Mouse (Mus musculus) stomach, postnatal 0 days (tissue): ENCODE measurements around the gene Hexim2. TPM values are rescaled to one million over a fixed set of nuclear protein-coding genes. Genes with fewer than 3 reads are reported as not detected.

Source experiments
- ATAC-seq: fragments of 200-750 bp; cut with Nextera tagmentation; 2 replicates; pipeline ENCODE4 v1.8.0; 2017; ENCODE audit not compliant: low FRiP score, low TSS enrichment
- DNase-seq: peaks from one replicate; pipeline ENCODE4 v3.0.0-alpha.2; 2016; ENCODE audit warnings: low spot score
- H3K27ac ChIP-seq: fragments of 300-500 bp; sonication (generic); replicated peaks from 2 replicates; pipeline ENCODE4 v1.5.1; 2014; ENCODE audit warnings: mild to moderate bottlenecking, control low read depth
- H3K27me3 ChIP-seq: fragments of 300-500 bp; sonication (generic); 2 replicates; pipeline ENCODE4 v1.6.1; 2014; ENCODE audit warnings: low read length; ENCODE audit not compliant: control insufficient read depth, insufficient read depth
- H3K36me3 ChIP-seq: fragments of 300-500 bp; sonication (generic); 2 replicates; pipeline ENCODE4 v1.6.1; 2014; ENCODE audit warnings: low read length, mixed read lengths; ENCODE audit not compliant: control insufficient read depth, insufficient read depth
- H3K4me1 ChIP-seq: fragments of 300-500 bp; sonication (generic); replicated peaks from 2 replicates; pipeline ENCODE4 v1.6.1; 2014; ENCODE audit warnings: antibody characterized with exemption; ENCODE audit not compliant: control insufficient read depth, insufficient read depth
- H3K4me2 ChIP-seq: fragments of 300-500 bp; sonication (generic); replicated peaks from 2 replicates; pipeline ENCODE4 v1.6.1; 2014; ENCODE audit warnings: low read depth, mild to moderate bottlenecking, control low read depth, moderate library complexity
- H3K4me3 ChIP-seq: fragments of 300-500 bp; sonication (generic); 2 replicates; pipeline ENCODE4 v1.5.1; 2014; ENCODE audit warnings: low read depth, low read length, control low read depth
- H3K9ac ChIP-seq: fragments of 300-500 bp; sonication (generic); 2 replicates; pipeline ENCODE4 v1.6.1; 2014; ENCODE audit warnings: mild to moderate bottlenecking, low read length, control low read depth, mixed read lengths
- H3K9me3 ChIP-seq: fragments of 300-500 bp; sonication (generic); 2 replicates; pipeline ENCODE4 v1.6.1; 2016; ENCODE audit warnings: low read length; ENCODE audit not compliant: control insufficient read depth
- CTCF ChIP-seq: IDR thresholded peaks from 2 replicates; pipeline ENCODE4 v1.5.1; 2016; ENCODE audit warnings: antibody characterized with exemption, low read depth, mild to moderate bottlenecking, moderate library complexity
- EP300 ChIP-seq: optimal IDR thresholded peaks from 2 replicates; pipeline ENCODE3; 2016; ENCODE audit warnings: antibody characterized with exemption
- WGBS: fragments of 180-500 bp; shearing (Covaris S2); extraction: QIAGEN DNeasy Blood & Tissue Kit; methylation state at CpG from one replicate; pipeline ENCODE4 v1.1.7; 2014; 5-methylcytosine and 5-hydroxymethylcytosine counted together
- polyA plus RNA-seq: library from polyadenylated mRNA; unstranded; fragments of >200 nt; fragmentation: Nextera tagmentation; extraction: Ambion mirVana; gene quantifications from 2 replicates; pipeline ENCODE4 v1.2.1, GENCODE M21; 2015

The Hexim2 gene
- polyA plus RNA-seq, 1 experiment from 2014 or later, result 3.7 TPM

- H3K9ac ChIP-seq, result peak overlapping the region; percentile 80
- H3K4me1 ChIP-seq, result peaks cover 21% of the 10 kb centered on the region
- TF ChIP-seq CTCF, result no peak
- TF ChIP-seq EP300, result no peak
- H3K27ac ChIP-seq, result peak overlapping the region; percentile 94
- no peaks in the 10 kb centered on the region for H3K27me3 ChIP-seq
- peak overlapping the region; percentile 66 for H3K4me2 ChIP-seq
- peak overlapping the region; percentile 53 for H3K4me3 ChIP-seq
- DNase-seq, result no peak
- 86% methylated on average over 11 of the region's 11 CpGs for WGBS
- no peaks in the 10 kb centered on the region for H3K36me3 ChIP-seq
- no peaks in the 10 kb centered on the region for H3K9me3 ChIP-seq
- ATAC-seq, result no peak
Observed at GRCm38 (mm10) chr11:103114270-103114943, 17.8 kb upstream of the Hexim2 start.

GRCm38 (mm10) chr11:103115163-103116007 lies 16.8 kb upstream of the Hexim2 start:
- no peak for TF ChIP-seq CTCF
- TF ChIP-seq EP300, result peak; percentile 95
- H3K27me3 ChIP-seq, result no peaks in the 10 kb centered on the region
- peak; percentile 69 for ATAC-seq
- peak overlapping the region; percentile 94 for H3K27ac ChIP-seq
- peak overlapping the region; percentile 53 for H3K4me3 ChIP-seq
- DNase-seq, result peak; percentile 82
- peak overlapping the region; percentile 66 for H3K4me2 ChIP-seq
- peaks cover 21% of the 10 kb centered on the region for H3K4me1 ChIP-seq
- under 1% methylated on average over 34 of the region's 34 CpGs for WGBS
- H3K36me3 ChIP-seq, result no peaks in the 10 kb centered on the region
- H3K9me3 ChIP-seq, result no peaks in the 10 kb centered on the region
- H3K9ac ChIP-seq, result peak overlapping the region; percentile 80

GRCm38 (mm10) chr11:103116008-103116818 lies 16.0 kb upstream of the Hexim2 start, which contains the start of gene Hexim1:
Gene Hexim1, plus strand, starts transcription at chr11:103116231.
- Histone ChIP-seq H3K9me3 (no peaks in the 10 kb centered on the region), H3K27ac (peak within 1 kb of the TSS; percentile 94), H3K4me2 (peak within 1 kb of the TSS; percentile 86), H3K36me3 (no peaks in the 10 kb centered on the region), H3K4me1 (peaks cover 21% of the 10 kb centered on the region), H3K9ac (peak within 1 kb of the TSS; percentile 80), H3K4me3 (peak within 1 kb of the TSS; percentile 70), H3K27me3 (no peaks in the 10 kb centered on the region)
- DNase-seq (peak; percentile 100), ATAC-seq (peak; percentile 95)
- TF ChIP-seq CTCF, result no peak; the same call in none of the 2 replicates
- TF ChIP-seq EP300, result no peak
- WGBS, result under 1% methylated on average over 52 of the region's 53 CpGs

GRCm38 (mm10) chr11:103116959-103117590 lies 15.2 kb upstream of the Hexim2 start:
- no peaks in the 10 kb centered on the region for H3K9me3 ChIP-seq
- no peaks in the 10 kb centered on the region for H3K27me3 ChIP-seq
- H3K4me1 ChIP-seq, result peaks cover 15% of the 10 kb centered on the region
- WGBS, result under 1% methylated on average over 35 of the region's 35 CpGs
- H3K4me3 ChIP-seq, result peak overlapping the region; percentile 70
- H3K27ac ChIP-seq, result peak overlapping the region; percentile 91
- TF ChIP-seq CTCF, result peak; percentile 84
- no peak for TF ChIP-seq EP300
- peak overlapping the region; percentile 86 for H3K4me2 ChIP-seq
- DNase-seq (peak; percentile 81), ATAC-seq (peak; percentile 22)
- H3K9ac ChIP-seq, result peak overlapping the region; percentile 64
- H3K36me3 ChIP-seq, result no peaks in the 10 kb centered on the region

GRCm38 (mm10) chr11:103117591-103118009 lies 14.6 kb upstream of the Hexim2 start:
- H3K27ac ChIP-seq, result peak overlapping the region; percentile 91
- ATAC-seq, result no peak
- peak; percentile 67 for DNase-seq
- no peaks in the 10 kb centered on the region for H3K36me3 ChIP-seq
- no peaks in the 10 kb centered on the region for H3K27me3 ChIP-seq
- TF ChIP-seq EP300 (no peak), CTCF (no peak)
- no peaks in the 10 kb centered on the region for H3K9me3 ChIP-seq
- peak overlapping the region; percentile 64 for H3K9ac ChIP-seq
- peaks cover 10% of the 10 kb centered on the region for H3K4me1 ChIP-seq
- H3K4me3 ChIP-seq, result peak overlapping the region; percentile 70
- WGBS, result under 1% methylated on average over 38 of the region's 38 CpGs
- H3K4me2 ChIP-seq, result peak overlapping the region; percentile 86
